Mouse (Mus musculus): ENCODE measurements around the gene Iqcd.

DNA sequence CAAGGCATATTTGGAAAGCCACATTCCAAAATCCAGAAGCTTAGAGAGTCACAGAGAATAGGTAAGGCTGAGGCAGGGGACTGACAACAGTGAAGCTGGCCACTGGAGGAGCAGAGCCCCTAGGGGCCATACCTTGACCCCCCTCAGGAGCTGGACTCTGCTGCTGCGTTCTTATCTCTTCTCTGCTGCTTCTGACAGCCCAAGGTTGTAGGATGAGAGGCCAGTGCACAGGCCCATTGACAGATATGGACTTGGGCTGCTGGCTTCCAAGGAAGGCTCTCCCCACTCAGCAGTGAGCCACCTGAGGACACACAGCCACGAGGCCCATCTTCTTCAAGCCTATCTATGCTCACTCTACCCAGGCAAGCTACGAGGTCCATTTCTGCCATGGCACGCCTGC is 19.9 kb upstream of the Iqcd start:
- TF ChIP-seq CTCF (IDR thresholded peaks at IDR 0.05; ENCODE audit: control insufficient read depth, insufficient read depth, insufficient read length) (no peak), USF1 (IDR thresholded peaks at IDR 0.05; ENCODE audit: low read depth) (no peak), FOSL1 (IDR thresholded peaks at IDR 0.05; ENCODE audit: insufficient read depth, low read length, poor library complexity, severe bottlenecking) (no peak), MAX (IDR thresholded peaks at IDR 0.05) (no peak), MYOG (IDR thresholded peaks at IDR 0.05; ENCODE audit: control insufficient read depth, extremely low read depth, insufficient read length) (no peak), CEBPB (IDR thresholded peaks at IDR 0.05; ENCODE audit: low read depth) (no peak), MYOD1 (IDR thresholded peaks at IDR 0.05; ENCODE audit: control insufficient read depth, insufficient read length, low read depth) (no peak)
